Mouse (Mus musculus): ENCODE measurements at regions not wholly inside any gene's neighbourhood (a gene's known extent, or its start where the extent isn't known, plus 50 kb on each side); places are given as distances from the start of the nearest gene placed in this dataset. TPM values are rescaled to one million over a fixed set of nuclear protein-coding genes. Genes with fewer than 3 reads are reported as not detected.
"Not testable (repeated sequence)": the region's sequence is repeated elsewhere in the genome, so short reads cannot be mapped to it uniquely, and the experiment has no call there.

GRCm38 (mm10) chr11:16675951-16676350 is 76.1 kb upstream of the Egfr start:
- not testable (repeated sequence) for H3K36me3 ChIP-seq; H3K4me3 ChIP-seq; H3K4me1 ChIP-seq; H3K27ac ChIP-seq; H3K9me3 ChIP-seq; DNase-seq (ENCODE audit: low spot score); H3K27me3 ChIP-seq (ENCODE audit: insufficient read depth, poor library complexity, severe bottlenecking)
- WGBS, result 18% methylated on average over 1 of the region's 1 CpGs

DNA sequence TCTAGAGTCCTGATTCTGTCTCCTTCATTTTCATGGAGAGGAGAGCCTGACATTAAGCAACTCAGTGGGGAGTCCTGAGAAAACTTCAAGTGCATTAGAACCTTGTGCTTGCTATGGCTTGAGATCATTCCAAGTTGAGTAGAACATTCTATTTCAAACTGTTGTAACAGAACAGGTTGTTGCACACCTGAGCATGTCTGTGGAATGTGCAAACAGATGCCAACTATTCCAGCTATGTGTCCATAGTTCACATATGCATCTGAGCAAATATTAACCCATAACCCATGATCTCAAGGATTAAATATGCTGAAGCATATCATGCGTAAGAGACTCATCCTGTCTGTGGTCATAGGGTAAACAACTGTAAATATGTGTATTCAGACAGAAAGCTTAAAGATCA is 68.5 kb upstream of the Egfr start:
- 82% methylated on average over 1 of the region's 1 CpGs for WGBS
- Histone ChIP-seq H3K9me3 (no peaks in the 10 kb centered on the region), H3K4me3 (no peak overlapping the region), H3K36me3 (no peaks in the 10 kb centered on the region), H3K27ac (no peak overlapping the region), H3K27me3 (ENCODE audit: insufficient read depth, poor library complexity, severe bottlenecking) (no peaks in the 10 kb centered on the region), H3K4me1 (no peaks in the 10 kb centered on the region)
- no peak for DNase-seq (ENCODE audit: low spot score)

GRCm38 (mm10) chr11:16695596-16695995 is 56.4 kb upstream of the Egfr start:
- Histone ChIP-seq H3K9me3 (no peaks in the 10 kb centered on the region), H3K27me3 (ENCODE audit: insufficient read depth, poor library complexity, severe bottlenecking) (no peaks in the 10 kb centered on the region), H3K4me1 (no peaks in the 10 kb centered on the region), H3K4me3 (no peak overlapping the region), H3K36me3 (no peaks in the 10 kb centered on the region), H3K27ac (no peak overlapping the region)
- WGBS, result 69% methylated on average over 1 of the region's 1 CpGs
- DNase-seq (ENCODE audit: low spot score), result no peak

GRCm38 (mm10) chr11:16696787-16697186 is 55.2 kb upstream of the Egfr start:
- H3K9me3 ChIP-seq, result no peaks in the 10 kb centered on the region
- H3K27ac ChIP-seq, result no peak overlapping the region
- no peak for DNase-seq (ENCODE audit: low spot score)
- no peak overlapping the region for H3K4me3 ChIP-seq
- WGBS, result 61% methylated on average over 2 of the region's 2 CpGs
- H3K4me1 ChIP-seq, result no peaks in the 10 kb centered on the region
- H3K36me3 ChIP-seq, result no peaks in the 10 kb centered on the region
- H3K27me3 ChIP-seq (ENCODE audit: insufficient read depth, poor library complexity, severe bottlenecking), result no peaks in the 10 kb centered on the region

DNA sequence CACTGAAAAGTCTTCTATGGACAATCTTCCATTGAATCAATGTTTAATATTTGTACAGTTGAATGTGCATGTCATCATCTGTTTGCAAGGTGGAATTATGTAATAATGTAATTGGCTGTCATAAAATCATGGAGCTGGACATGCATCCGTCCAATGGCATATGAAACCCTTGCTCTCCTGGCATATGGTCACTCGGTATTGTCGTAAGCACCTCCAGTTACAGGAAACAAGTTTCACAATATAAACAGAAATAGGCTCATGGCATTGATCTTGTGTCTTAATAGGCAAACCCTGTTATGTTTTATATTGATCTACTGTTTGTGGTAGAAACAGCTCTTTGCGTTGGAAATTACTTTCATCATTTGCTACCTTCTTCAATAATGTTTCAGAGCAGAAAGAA is 50.2 kb upstream of the Egfr start:
- Histone ChIP-seq H3K27ac (no peak overlapping the region), H3K4me3 (no peak overlapping the region), H3K36me3 (no peaks in the 10 kb centered on the region), H3K27me3 (ENCODE audit: insufficient read depth, poor library complexity, severe bottlenecking) (no peaks in the 10 kb centered on the region), H3K4me1 (no peaks in the 10 kb centered on the region), H3K9me3 (no peaks in the 10 kb centered on the region)
- WGBS, result 86% methylated on average over 4 of the region's 4 CpGs
- no peak for DNase-seq (ENCODE audit: low spot score)

Small RNA genes in the stretch of these regions (microRNA-seq; reads per million reads assigned to microRNA genes)
- not detected for gene Gm24714
